Mouse (Mus musculus) hindbrain, embryonic 14.5 days (tissue): ENCODE measurements at regions not wholly inside any gene's neighbourhood (a gene's known extent, or its start where the extent isn't known, plus 50 kb on each side); places are given as distances from the start of the nearest gene placed in this dataset.

Experiments
- ATAC-seq: fragments of 200-750 bp; cut with Nextera tagmentation; 2 replicates; pipeline ENCODE4 v1.8.0; 2017; ENCODE audit warnings: moderate number of reproducible peaks, mild to moderate bottlenecking, moderate TSS enrichment, moderate library complexity; ENCODE audit not compliant: low FRiP score
- DNase-seq: peaks from one replicate; pipeline ENCODE4 v3.0.0-alpha.2; 2015; ENCODE audit warnings: low spot score
- H3K27ac ChIP-seq: fragments of 300-500 bp; sonication (generic); 2 replicates; pipeline ENCODE4 v1.5.1; 2014; ENCODE audit warnings: mild to moderate bottlenecking, moderate library complexity
- H3K27me3 ChIP-seq: fragments of 300-500 bp; sonication (generic); 2 replicates; pipeline ENCODE4 v1.6.1; 2014; ENCODE audit warnings: mild to moderate bottlenecking, low read length, mixed read lengths; ENCODE audit not compliant: control insufficient read depth, insufficient read depth
- H3K36me3 ChIP-seq: fragments of 300-500 bp; sonication (generic); replicated peaks from 2 replicates; pipeline ENCODE4 v1.6.1; 2014; ENCODE audit not compliant: control insufficient read depth, insufficient read depth
- H3K4me1 ChIP-seq: fragments of 300-500 bp; sonication (generic); replicated peaks from 2 replicates; pipeline ENCODE4 v1.6.1; 2014; ENCODE audit warnings: antibody characterized with exemption, low read length, mixed read lengths; ENCODE audit not compliant: control insufficient read depth, insufficient read depth
- H3K4me2 ChIP-seq: fragments of 300-500 bp; sonication (generic); replicated peaks from 2 replicates; pipeline ENCODE4 v1.6.1; 2014; ENCODE audit warnings: mild to moderate bottlenecking, moderate library complexity
- H3K4me3 ChIP-seq: fragments of 300-500 bp; sonication (generic); replicated peaks from 2 replicates; pipeline ENCODE4 v1.5.1; 2014; ENCODE audit warnings: mild to moderate bottlenecking, low read length
- H3K9ac ChIP-seq: fragments of 300-500 bp; sonication (generic); 2 replicates; pipeline ENCODE4 v1.6.1; 2014
- H3K9me3 ChIP-seq: fragments of 300-500 bp; sonication (generic); 2 replicates; pipeline ENCODE4 v1.6.1; 2016; ENCODE audit warnings: low read length; ENCODE audit not compliant: control insufficient read depth
- WGBS: fragments of 180-500 bp; shearing (Covaris S2); extraction: QIAGEN DNeasy Blood & Tissue Kit; methylation state at CpG from one replicate; pipeline ENCODE4 v1.1.7; 2014; 5-methylcytosine and 5-hydroxymethylcytosine counted together

- Histone ChIP-seq H3K9ac (peak overlapping the region; percentile 31; the same call in 1 of the 2 replicates), H3K4me1 (peaks cover 7% of the 10 kb centered on the region), H3K36me3 (no peaks in the 10 kb centered on the region), H3K4me3 (no peak overlapping the region), H3K27ac (peak overlapping the region; percentile 79), H3K27me3 (no peaks in the 10 kb centered on the region), H3K4me2 (0 out of 2 replicates have a peak overlapping the region, but pooled peaks have one; percentile 13), H3K9me3 (no peaks in the 10 kb centered on the region)
- ATAC-seq (no peak), DNase-seq (peak; percentile 47)
- 8% methylated on average over 8 of the region's 8 CpGs for WGBS
These were observed 481.2 kb upstream of the Pmfbp1 start for GRCm38 (mm10) chr8:109012655-109013054.

GRCm38 (mm10) chr8:109013577-109013976 is 480.2 kb upstream of the Pmfbp1 start:
- Histone ChIP-seq H3K27me3 (no peaks in the 10 kb centered on the region), H3K4me3 (no peak overlapping the region), H3K9me3 (no peaks in the 10 kb centered on the region), H3K27ac (no peak overlapping the region), H3K36me3 (no peaks in the 10 kb centered on the region), H3K4me1 (peaks cover 7% of the 10 kb centered on the region), H3K4me2 (no peak overlapping the region), H3K9ac (no peak overlapping the region)
- no peak for DNase-seq
- WGBS = 53% methylated on average over 7 of the region's 7 CpGs
- ATAC-seq = no peak

- WGBS = 66% methylated on average over 7 of the region's 7 CpGs
- ATAC-seq = no peak
These were observed 479.1 kb upstream of the Pmfbp1 start for GRCm38 (mm10) chr8:109014746-109015145.

GRCm38 (mm10) chr8:109019565-109019964 is 474.3 kb upstream of the Pmfbp1 start:
- Histone ChIP-seq H3K36me3 (no peaks in the 10 kb centered on the region), H3K4me2 (no peak overlapping the region), H3K27ac (no peak overlapping the region), H3K27me3 (no peaks in the 10 kb centered on the region), H3K9me3 (no peaks in the 10 kb centered on the region), H3K4me1 (no peaks in the 10 kb centered on the region), H3K4me3 (no peak overlapping the region), H3K9ac (no peak overlapping the region)
- 88% methylated on average over 7 of the region's 7 CpGs for WGBS
- DNase-seq = no peak
- no peak for ATAC-seq

More at GRCm38 (mm10) chr8:109014746-109015145, 479.1 kb upstream of the Pmfbp1 start:
- DNase-seq = no peak
- Histone ChIP-seq H3K9me3 (no peaks in the 10 kb centered on the region), H3K36me3 (no peaks in the 10 kb centered on the region), H3K4me3 (no peak overlapping the region), H3K27ac (no peak overlapping the region), H3K27me3 (no peaks in the 10 kb centered on the region), H3K9ac (no peak overlapping the region), H3K4me2 (no peak overlapping the region), H3K4me1 (peaks cover 7% of the 10 kb centered on the region)

- 93% methylated on average over 4 of the region's 4 CpGs for WGBS
- H3K4me1 ChIP-seq = no peaks in the 10 kb centered on the region
- H3K4me2 ChIP-seq = no peak overlapping the region
- no peaks in the 10 kb centered on the region for H3K36me3 ChIP-seq
- DNase-seq (no peak), ATAC-seq (no peak)
- no peak overlapping the region for H3K4me3 ChIP-seq
- no peak overlapping the region for H3K9ac ChIP-seq
- no peaks in the 10 kb centered on the region for H3K9me3 ChIP-seq
- no peaks in the 10 kb centered on the region for H3K27me3 ChIP-seq
- no peak overlapping the region for H3K27ac ChIP-seq
These were observed 473.7 kb upstream of the Pmfbp1 start for GRCm38 (mm10) chr8:109020102-109020501.

GRCm38 (mm10) chr8:109027923-109028322 is 465.9 kb upstream of the Pmfbp1 start:
- H3K36me3 ChIP-seq = no peaks in the 10 kb centered on the region
- no peak for ATAC-seq
- H3K4me3 ChIP-seq = no peak overlapping the region
- no peaks in the 10 kb centered on the region for H3K27me3 ChIP-seq
- H3K27ac ChIP-seq = no peak overlapping the region
- H3K4me2 ChIP-seq = no peak overlapping the region
- no peak for DNase-seq
- WGBS = 95% methylated on average over 8 of the region's 8 CpGs
- no peaks in the 10 kb centered on the region for H3K4me1 ChIP-seq
- H3K9ac ChIP-seq = no peak overlapping the region
- H3K9me3 ChIP-seq = no peaks in the 10 kb centered on the region

GRCm38 (mm10) chr8:109053608-109054007 is 440.2 kb upstream of the Pmfbp1 start:
- no peaks in the 10 kb centered on the region for H3K4me1 ChIP-seq
- H3K27me3 ChIP-seq = no peaks in the 10 kb centered on the region
- H3K4me2 ChIP-seq = no peak overlapping the region
- 91% methylated on average over 4 of the region's 4 CpGs for WGBS
- no peak overlapping the region for H3K4me3 ChIP-seq
- ATAC-seq (no peak), DNase-seq (no peak)
- H3K9me3 ChIP-seq = peaks cover 6% of the 10 kb centered on the region; the same call in 1 of the 2 replicates
- no peak overlapping the region for H3K27ac ChIP-seq
- H3K36me3 ChIP-seq = no peaks in the 10 kb centered on the region
- no peak overlapping the region for H3K9ac ChIP-seq

GRCm38 (mm10) chr8:109059152-109059551 is 434.7 kb upstream of the Pmfbp1 start:
- no peak overlapping the region for H3K9ac ChIP-seq
- 75% methylated on average over 5 of the region's 5 CpGs for WGBS
- no peaks in the 10 kb centered on the region for H3K4me1 ChIP-seq

GRCm38 (mm10) chr8:109062376-109062775 is 431.5 kb upstream of the Pmfbp1 start:
- Histone ChIP-seq H3K27ac (no peak overlapping the region), H3K4me2 (no peak overlapping the region), H3K9ac (no peak overlapping the region), H3K36me3 (no peaks in the 10 kb centered on the region), H3K4me3 (no peak overlapping the region), H3K4me1 (no peaks in the 10 kb centered on the region), H3K9me3 (no peaks in the 10 kb centered on the region), H3K27me3 (no peaks in the 10 kb centered on the region)
- no peak for ATAC-seq
- DNase-seq = no peak

More at GRCm38 (mm10) chr8:109059152-109059551, 434.7 kb upstream of the Pmfbp1 start:
- H3K27me3 ChIP-seq = no peaks in the 10 kb centered on the region
- no peaks in the 10 kb centered on the region for H3K36me3 ChIP-seq
- DNase-seq (no peak), ATAC-seq (no peak)
- H3K27ac ChIP-seq = no peak overlapping the region
- no peak overlapping the region for H3K4me3 ChIP-seq
- H3K4me2 ChIP-seq = no peak overlapping the region
- H3K9me3 ChIP-seq = no peaks in the 10 kb centered on the region

- Histone ChIP-seq H3K4me3 (no peak overlapping the region), H3K4me2 (no peak overlapping the region), H3K27ac (no peak overlapping the region), H3K9ac (no peak overlapping the region), H3K27me3 (no peaks in the 10 kb centered on the region), H3K36me3 (no peaks in the 10 kb centered on the region), H3K4me1 (no peaks in the 10 kb centered on the region), H3K9me3 (peaks cover 6% of the 10 kb centered on the region)
- 96% methylated on average over 4 of the region's 4 CpGs for WGBS
- no peak for ATAC-seq
- DNase-seq = no peak
These were observed 420.1 kb upstream of the Pmfbp1 start for GRCm38 (mm10) chr8:109073715-109074114.
